Mouse (Mus musculus) bone marrow macrophage, adult 2 months (primary cell): ENCODE results near the gene Ndufb10.

Experiments
- CTCF ChIP-seq: IDR thresholded peaks from 2 replicates; pipeline ENCODE4 v1.5.1; 2012; ENCODE audit warnings: low read depth, mild to moderate bottlenecking, low read length, moderate library complexity
- POLR2A ChIP-seq: IDR thresholded peaks from 2 replicates; pipeline ENCODE4 v1.6.1; 2012; ENCODE audit warnings: mild to moderate bottlenecking, low read depth, low read length, borderline replicate concordance

- TF ChIP-seq POLR2A (no peak), CTCF (no peak)
Measured at GRCm38 (mm10) chr17:24765016-24765905, 41.0 kb upstream of the Ndufb10 start.
